Mouse (Mus musculus) adrenal gland, postnatal 25 days (tissue): Measurements from ENCODE around the gene Zfp992. TPM values are rescaled to one million over a fixed set of nuclear protein-coding genes. Genes with fewer than 3 reads are reported as not detected.
"Not testable (repeated sequence)": the region's sequence is repeated elsewhere in the genome, so short reads cannot be mapped to it uniquely, and the experiment has no call there.

Experiments
- DNase-seq: peaks from one replicate; pipeline ENCODE4 v3.0.0; 2021; ENCODE audit warnings: mixed read lengths
- total RNA-seq: library from RNA; stranded (reverse); gene quantifications from 2 replicates; pipeline ENCODE4 v1.2.3, GENCODE M21; 2021

The Zfp992 gene
- total RNA-seq, 1 experiment from 2014 or later: 8.5 TPM

DNA sequence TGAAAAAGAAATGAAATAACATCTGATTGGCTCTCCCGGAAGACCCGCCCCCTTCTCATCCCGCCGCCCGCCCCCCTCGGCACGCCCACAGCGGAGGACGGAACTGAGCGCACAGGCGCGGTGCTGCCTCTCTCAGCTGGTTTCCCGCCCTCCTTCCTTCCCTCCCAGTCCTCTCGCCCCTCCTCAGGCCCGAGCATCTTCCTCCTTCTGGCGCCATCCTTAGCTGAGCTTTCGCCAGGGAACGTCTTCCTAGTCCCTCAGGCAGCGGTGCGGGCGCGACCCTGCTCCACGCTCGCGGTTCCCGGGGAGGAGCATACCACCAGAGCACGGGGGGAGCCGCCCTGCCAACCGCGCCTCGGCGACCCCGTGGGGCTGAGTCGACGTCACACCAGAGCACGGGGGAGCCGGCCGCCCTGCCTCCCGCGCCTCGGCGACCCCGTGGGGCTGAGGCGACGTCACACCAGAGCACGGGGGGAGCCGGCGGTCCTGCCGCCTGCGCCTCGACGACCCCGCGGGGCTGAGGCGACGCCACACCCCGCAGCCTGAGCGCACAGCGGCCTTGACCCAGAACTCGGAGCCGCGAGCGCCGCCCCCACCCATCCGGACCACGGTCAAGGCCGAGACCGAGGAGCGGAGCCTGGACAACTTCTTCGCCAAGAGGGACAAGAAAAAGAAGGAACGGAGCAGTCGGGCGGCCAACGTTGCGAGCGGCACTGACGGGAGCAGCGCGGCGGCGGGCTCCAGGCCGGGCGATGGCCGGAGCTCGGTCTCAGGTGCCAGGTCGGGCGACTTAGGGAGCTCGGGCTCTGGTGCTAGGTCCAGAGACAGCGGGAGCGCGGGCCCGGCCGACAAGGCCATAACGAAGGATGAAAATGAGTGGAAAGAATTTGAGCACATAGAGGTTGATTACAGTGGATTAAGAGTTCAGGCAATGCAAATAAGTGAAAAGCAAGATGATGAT is 26.2 kb downstream of the Zfp992 start:
- not testable (repeated sequence) for DNase-seq

DNA sequence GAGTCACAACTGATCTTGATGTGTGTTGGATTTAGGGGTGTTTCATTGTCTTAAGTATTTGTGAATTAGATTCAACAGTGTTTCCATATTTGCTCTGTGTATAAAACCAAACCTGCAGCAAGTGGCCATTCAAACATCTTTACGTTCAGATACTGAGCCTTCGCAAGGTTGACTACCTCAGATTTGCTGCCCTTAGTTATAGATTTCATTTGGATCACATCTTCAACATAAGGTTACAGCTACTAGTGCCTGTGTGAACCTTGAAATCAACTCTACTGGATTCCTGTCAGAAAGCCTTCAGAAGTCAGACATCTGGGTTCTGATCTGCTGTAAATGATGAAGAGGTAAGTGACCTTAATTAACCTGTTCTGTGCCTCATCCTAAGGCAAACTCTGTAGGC is 27.4 kb downstream of the Zfp992 start:
- DNase-seq: not testable (repeated sequence)

DNA sequence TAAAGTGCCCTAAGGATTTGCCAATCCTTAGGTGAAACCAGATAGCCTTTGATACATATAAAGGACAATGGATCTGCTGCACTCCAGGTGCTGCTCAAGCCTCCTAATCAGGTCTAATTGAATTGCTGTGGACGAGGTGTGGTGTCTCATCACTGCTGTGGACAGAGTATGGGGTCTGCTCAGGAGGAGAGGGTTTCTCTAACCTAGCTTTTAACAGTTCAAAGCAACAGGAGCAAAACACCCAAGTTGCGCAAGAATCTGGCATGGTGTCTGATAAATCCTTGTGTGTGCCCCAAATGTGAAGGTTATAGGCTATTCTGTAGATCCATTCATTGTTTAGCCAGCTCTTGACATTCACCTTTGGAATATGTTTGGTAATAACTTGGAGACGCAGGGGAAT is 28.1 kb downstream of the Zfp992 start:
- not testable (repeated sequence) for DNase-seq

DNA sequence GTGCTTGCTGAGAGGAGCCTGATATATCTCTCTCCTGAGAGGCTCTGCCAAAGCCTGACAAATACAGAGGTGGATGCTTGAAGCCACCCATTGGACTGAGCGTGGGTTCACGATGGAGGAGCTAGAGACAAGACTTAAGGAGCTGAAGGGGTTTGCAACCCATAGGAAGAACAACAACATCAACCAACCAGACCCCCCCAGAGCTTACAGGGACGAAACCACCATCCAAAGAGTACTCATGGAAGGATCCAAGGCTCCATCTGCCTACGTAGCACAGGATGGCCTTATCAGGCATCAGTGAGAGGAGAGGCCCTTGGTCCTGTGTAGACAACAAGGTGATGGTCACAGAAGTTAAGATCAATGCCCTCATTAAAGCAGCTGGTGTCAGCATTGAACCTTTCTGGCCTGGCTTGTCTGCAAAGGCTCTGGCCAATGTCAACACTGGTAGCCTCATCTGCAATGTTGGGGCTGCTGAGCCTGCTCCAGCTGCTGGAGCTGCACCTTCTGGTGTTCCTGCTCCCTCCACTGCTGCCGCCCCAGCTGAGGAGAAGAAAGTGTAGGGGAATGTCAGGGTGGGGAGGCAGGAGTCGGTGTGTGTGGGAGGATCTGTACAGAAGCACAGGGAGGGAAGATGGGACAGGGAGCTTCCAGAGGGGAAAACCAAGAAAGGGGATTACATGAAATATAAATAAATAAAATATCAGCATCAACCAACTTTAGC is 31.7 kb downstream of the Zfp992 start:
- not testable (repeated sequence) for DNase-seq

GRCm38 (mm10) chr4:146482546-146482945 is 33.7 kb downstream of the Zfp992 start:
- not testable (repeated sequence) for DNase-seq

DNA sequence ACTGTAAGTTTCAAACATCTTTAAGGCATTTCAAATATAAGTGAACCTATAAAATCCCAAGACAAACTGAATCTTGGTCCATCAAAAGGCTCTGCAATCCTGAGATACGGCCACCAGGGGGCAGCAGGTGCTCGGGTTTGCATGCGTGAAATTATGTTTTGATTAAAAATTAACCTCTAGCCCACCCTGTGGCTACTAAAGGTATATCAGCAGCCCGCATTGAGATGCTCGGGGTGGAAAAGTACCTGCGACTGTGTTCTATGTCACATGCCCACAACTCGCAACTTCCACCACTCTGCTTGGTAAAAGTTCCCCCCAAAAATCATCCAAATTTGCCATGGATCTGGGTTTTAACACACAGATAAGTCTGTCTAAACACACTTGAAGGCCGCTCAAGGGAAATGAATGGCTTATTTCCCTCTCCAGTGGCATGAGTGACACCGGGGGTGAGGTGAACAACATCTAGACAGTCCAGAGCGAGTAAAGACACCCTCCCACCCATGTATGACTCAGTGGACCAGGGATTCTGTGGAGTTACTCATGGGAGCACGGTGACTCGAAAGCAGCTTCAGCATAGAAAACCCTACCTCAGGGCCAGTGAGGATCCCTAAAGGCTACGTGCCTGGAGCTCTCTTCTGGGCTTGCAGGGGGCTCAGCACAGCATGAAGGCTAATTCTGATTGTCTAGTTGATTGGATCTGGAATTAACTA is 34.9 kb downstream of the Zfp992 start:
- DNase-seq: not testable (repeated sequence)

GRCm38 (mm10) chr4:146484676-146485075 is 35.9 kb downstream of the Zfp992 start:
- DNase-seq: not testable (repeated sequence)

GRCm38 (mm10) chr4:146485183-146485939 is 36.5 kb downstream of the Zfp992 start:
- not testable (repeated sequence) for DNase-seq

GRCm38 (mm10) chr4:146486753-146487152 is 37.9 kb downstream of the Zfp992 start:
- DNase-seq: not testable (repeated sequence)

GRCm38 (mm10) chr4:146489196-146489595 is 40.4 kb downstream of the Zfp992 start:
- not testable (repeated sequence) for DNase-seq

- DNase-seq: not testable (repeated sequence)
These were observed 43.2 kb downstream of the Zfp992 start for GRCm38 (mm10) chr4:146491993-146492392.

DNA sequence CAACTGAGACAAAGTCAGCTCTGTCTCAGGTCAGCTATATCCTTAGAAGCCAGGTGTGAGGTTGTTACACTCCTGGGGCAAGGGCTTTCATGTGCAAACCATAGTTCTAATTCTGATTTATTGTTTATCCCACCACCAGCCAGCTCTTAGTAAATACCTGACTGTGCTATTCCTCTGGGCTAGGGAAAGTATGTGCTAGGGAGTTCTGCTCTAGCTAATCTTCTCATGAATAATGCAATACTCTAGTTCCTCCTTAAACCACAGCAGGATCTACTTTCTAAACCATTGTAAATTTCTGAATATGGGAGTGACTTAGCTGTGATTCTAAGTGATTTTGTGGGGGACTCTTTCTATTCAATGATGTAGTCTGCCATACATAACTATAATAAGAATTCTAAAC is 43.6 kb downstream of the Zfp992 start:
- no peak for DNase-seq

DNA sequence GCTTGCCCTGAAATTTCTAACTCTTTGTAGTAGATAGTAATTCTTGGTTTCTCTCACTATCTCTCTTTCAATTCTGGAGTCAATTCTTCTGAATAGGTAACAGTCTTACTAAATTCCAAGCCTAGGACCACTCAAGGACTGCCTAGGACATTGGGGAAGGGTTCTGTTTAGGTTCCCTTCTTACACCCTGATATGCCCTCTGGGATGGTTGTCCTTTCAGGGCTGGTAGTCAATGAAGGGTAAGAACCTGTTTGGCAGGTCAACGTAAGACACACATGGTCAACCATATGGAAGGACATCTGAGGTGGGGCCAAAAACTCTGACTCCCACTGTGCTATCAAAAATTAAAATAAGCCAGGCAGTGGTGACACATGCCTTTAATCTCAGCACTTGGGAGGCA is 44.0 kb downstream of the Zfp992 start:
- no peak for DNase-seq

DNA sequence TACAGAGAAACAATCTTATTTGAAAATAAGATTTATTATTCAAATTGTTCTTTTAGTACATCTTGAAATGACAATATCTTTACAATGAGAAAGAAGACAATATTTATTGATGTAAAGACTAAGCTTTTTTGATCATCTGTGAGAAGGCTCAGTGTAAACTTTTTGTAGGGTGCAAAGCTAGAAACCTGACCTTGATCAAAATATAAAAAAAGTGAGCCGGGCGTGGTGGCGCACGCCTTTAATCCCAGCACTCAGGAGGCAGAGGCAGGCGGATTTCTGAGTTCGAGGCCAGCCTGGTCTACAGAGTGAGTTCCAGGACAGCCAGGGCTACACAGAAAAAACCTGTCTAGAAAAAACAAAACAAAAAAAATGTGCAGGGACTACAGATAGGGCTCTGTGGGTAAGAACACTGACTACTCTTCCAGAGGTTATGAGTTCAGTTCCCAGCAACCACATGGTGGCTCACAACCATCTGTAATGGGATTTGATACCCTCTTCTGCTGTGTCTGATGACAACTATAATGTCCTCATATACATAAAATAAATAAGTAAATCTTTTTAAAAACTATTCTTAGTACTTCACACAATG is 44.6 kb downstream of the Zfp992 start:
- DNase-seq: not testable (repeated sequence)

GRCm38 (mm10) chr4:146494980-146495379 is 46.2 kb downstream of the Zfp992 start:
- DNase-seq: no peak

DNA sequence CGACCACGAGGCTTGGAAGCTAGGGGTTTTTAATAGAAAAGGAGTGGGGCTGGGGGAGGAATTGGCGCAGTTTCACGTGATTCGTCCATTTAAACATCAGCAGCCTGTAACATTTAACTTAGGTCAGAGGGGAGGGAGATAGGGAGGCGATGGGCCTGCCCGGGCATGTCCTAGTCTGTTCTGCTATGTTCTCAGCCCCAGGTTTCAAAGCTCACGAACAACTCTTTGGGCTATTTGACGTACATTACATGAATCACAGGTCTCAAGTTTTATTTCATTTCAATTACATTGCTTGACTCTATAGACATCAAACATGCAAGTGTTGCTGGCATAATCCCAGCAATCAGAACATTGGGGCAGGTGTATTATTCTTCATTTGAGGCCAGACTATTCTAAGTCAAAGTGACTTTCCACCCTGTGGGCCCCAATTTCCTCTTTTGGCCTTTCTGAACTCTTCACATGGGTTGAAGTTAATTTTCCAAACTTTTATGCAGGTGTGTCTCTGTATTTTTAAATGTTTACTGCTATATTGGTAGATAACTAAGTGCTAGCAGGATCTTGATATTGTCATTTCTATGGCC is 49.0 kb downstream of the Zfp992 start:
- DNase-seq: not testable (repeated sequence)

DNA sequence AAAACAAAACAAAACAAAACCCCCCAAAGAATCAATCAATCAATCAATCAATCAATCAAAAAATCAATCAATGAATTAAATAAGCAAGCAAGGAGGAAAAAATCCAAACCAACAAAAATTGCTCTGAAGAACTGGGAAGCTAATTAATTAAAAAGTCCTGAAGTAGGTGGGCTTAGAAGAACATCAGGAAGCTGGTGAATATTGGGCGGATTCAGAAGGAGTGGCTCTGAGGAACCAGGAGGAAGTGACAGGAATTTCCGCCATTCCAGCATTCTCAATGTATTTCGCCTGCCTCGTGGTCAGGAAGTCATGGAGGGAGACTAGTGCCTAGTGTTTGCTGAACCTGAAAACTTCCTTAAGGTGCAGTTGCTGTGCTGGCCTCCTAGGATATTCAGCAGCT is 52.9 kb downstream of the Zfp992 start, which contains the start of gene Zfp981:
Zfp981 (plus strand) TSS at position 301 of the 400 bp plus-strand sequence.
- DNase-seq: not testable (repeated sequence)

GRCm38 (mm10) chr4:146509029-146509428 is 60.2 kb downstream of the Zfp992 start:
- DNase-seq: not testable (repeated sequence)

DNA sequence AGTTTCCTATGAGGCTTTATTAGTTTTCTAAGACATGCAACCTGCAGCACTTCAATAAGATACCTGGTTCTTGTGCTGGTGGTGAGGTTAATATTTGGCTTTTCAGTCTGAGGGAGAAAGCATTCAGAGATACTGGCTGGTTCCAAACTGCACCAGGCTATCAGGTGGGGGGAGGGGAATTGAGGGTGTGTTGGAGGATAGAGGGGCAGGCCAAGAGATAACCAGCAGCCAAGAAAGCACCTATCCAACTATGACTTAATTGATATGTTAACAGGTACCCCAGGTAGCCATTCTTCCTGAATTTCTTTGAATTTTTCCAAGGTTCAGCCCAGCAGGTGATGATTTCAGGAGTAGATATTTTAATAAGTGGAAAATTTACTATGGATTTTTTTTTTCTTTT is 63.0 kb downstream of the Zfp992 start:
- not testable (repeated sequence) for DNase-seq

GRCm38 (mm10) chr4:146516474-146516873 is 67.7 kb downstream of the Zfp992 start:
- DNase-seq: no peak

DNA sequence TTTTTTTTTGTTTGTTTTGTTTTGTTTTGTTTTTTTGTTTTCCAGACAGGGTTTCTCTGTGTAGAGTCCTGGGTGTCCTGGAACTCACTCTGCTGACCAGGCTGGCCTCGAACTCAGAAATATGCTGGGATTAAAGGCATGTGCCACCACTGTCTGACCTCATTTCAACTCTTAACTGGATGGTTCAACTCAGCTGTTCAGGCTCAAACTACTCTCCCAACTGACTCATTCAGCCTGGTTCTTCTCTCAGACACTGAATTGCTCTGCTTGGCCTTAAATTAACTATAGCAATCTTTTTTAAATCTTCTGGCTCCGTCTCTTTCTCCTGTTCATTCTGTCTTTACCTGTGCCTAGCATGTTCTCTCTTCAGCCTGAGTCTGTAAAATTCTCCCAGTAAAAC is 68.3 kb downstream of the Zfp992 start:
- DNase-seq: not testable (repeated sequence)
